Mouse (Mus musculus): ENCODE data around the gene Fam89b. TPM values are rescaled to one million over a fixed set of nuclear protein-coding genes. Genes with fewer than 3 reads are reported as not detected.
"Not testable (repeated sequence)": the region's sequence is repeated elsewhere in the genome, so short reads cannot be mapped to it uniquely, and the experiment has no call there.

The Fam89b gene
- polyA plus RNA-seq, 1 experiment from 2014 or later: 233 TPM

- no peaks in the 10 kb centered on the region for H3K27me3 ChIP-seq (replicated peaks; ENCODE audit: control insufficient read depth, insufficient read depth, low read length)
- peak overlapping the region; percentile 61; the same call in 1 of the 2 replicates for H3K27ac ChIP-seq (ENCODE audit: low read depth, low read length)
- H3K9me3 ChIP-seq (replicated peaks; ENCODE audit: control insufficient read depth, low read length): no peaks in the 10 kb centered on the region
- H3K4me2 ChIP-seq (ENCODE audit: low read length): peak overlapping the region; percentile 100
- H3K4me1 ChIP-seq (ENCODE audit: control insufficient read depth, insufficient read depth, low read length): peaks cover 21% of the 10 kb centered on the region
- DNase-seq (ENCODE audit: low spot score) (no peak), ATAC-seq (no peak)
- H3K36me3 ChIP-seq (ENCODE audit: control insufficient read depth, insufficient read depth, low read length): peaks cover 55% of the 10 kb centered on the region
- peak overlapping the region; percentile 89 for H3K4me3 ChIP-seq (ENCODE audit: low read depth, low read length)
- H3K9ac ChIP-seq (ENCODE audit: low read length): peak overlapping the region; percentile 84
- 77% methylated on average over 15 of the region's 15 CpGs for WGBS
Observed at GRCm38 (mm10) chr19:5690343-5690735, 39.1 kb downstream of the Fam89b start.

GRCm38 (mm10) chr19:5689565-5690342, 39.7 kb downstream of the Fam89b start:
- Histone ChIP-seq H3K4me1 (ENCODE audit: control insufficient read depth, insufficient read depth, low read length) (peaks cover 21% of the 10 kb centered on the region), H3K9ac (ENCODE audit: low read length) (peak overlapping the region; percentile 84), H3K36me3 (ENCODE audit: control insufficient read depth, insufficient read depth, low read length) (peaks cover 55% of the 10 kb centered on the region), H3K27ac (ENCODE audit: low read depth, low read length) (peak overlapping the region; percentile 61), H3K27me3 (replicated peaks; ENCODE audit: control insufficient read depth, insufficient read depth, low read length) (no peaks in the 10 kb centered on the region), H3K4me3 (ENCODE audit: low read depth, low read length) (peak overlapping the region; percentile 89), H3K4me2 (ENCODE audit: low read length) (peak overlapping the region; percentile 100), H3K9me3 (replicated peaks; ENCODE audit: control insufficient read depth, low read length) (no peaks in the 10 kb centered on the region)
- DNase-seq (ENCODE audit: low spot score) (peak; percentile 66), ATAC-seq (peak; percentile 29; the same call in 1 of the 2 replicates)
- 9% methylated on average over 42 of the region's 42 CpGs for WGBS

GRCm38 (mm10) chr19:5689088-5689428, 40.4 kb downstream of the Fam89b start:
- H3K4me3 ChIP-seq (ENCODE audit: low read depth, low read length): peak overlapping the region; percentile 89
- H3K27ac ChIP-seq (ENCODE audit: low read depth, low read length): peak overlapping the region; percentile 61
- DNase-seq (ENCODE audit: low spot score) (no peak), ATAC-seq (no peak)
- no peaks in the 10 kb centered on the region for H3K9me3 ChIP-seq (replicated peaks; ENCODE audit: control insufficient read depth, low read length)
- no peaks in the 10 kb centered on the region for H3K27me3 ChIP-seq (replicated peaks; ENCODE audit: control insufficient read depth, insufficient read depth, low read length)
- peaks cover 60% of the 10 kb centered on the region for H3K36me3 ChIP-seq (ENCODE audit: control insufficient read depth, insufficient read depth, low read length)
- peak overlapping the region; percentile 84 for H3K9ac ChIP-seq (ENCODE audit: low read length)
- peaks cover 21% of the 10 kb centered on the region for H3K4me1 ChIP-seq (ENCODE audit: control insufficient read depth, insufficient read depth, low read length)
- 2% methylated on average over 7 of the region's 7 CpGs for WGBS
- H3K4me2 ChIP-seq (ENCODE audit: low read length): peak overlapping the region; percentile 100

- under 1% methylated on average over 69 of the region's 69 CpGs for WGBS
- no peaks in the 10 kb centered on the region for H3K27me3 ChIP-seq (replicated peaks; ENCODE audit: control insufficient read depth, insufficient read depth, low read length)
Observed at GRCm38 (mm10) chr19:5688200-5689087, 41.0 kb downstream of the Fam89b start, which contains the start of the genes Map3k11 and Pcnx3. Gene Map3k11, plus strand, starts transcription at chr19:5688742. Gene Pcnx3, minus strand, starts transcription at chr19:5688908.

GRCm38 (mm10) chr19:5687738-5688137, 41.7 kb downstream of the Fam89b start:
- peak overlapping the region; percentile 89 for H3K4me3 ChIP-seq (ENCODE audit: low read depth, low read length)
- H3K36me3 ChIP-seq (ENCODE audit: control insufficient read depth, insufficient read depth, low read length): peaks cover 61% of the 10 kb centered on the region
- peak overlapping the region; percentile 87 for H3K9ac ChIP-seq (ENCODE audit: low read length)
- H3K4me2 ChIP-seq (ENCODE audit: low read length): peak overlapping the region; percentile 100
- DNase-seq (ENCODE audit: low spot score) (no peak), ATAC-seq (no peak)
- H3K4me1 ChIP-seq (ENCODE audit: control insufficient read depth, insufficient read depth, low read length): peaks cover 21% of the 10 kb centered on the region
- H3K27me3 ChIP-seq (replicated peaks; ENCODE audit: control insufficient read depth, insufficient read depth, low read length): no peaks in the 10 kb centered on the region
- peak overlapping the region; percentile 68; the same call in 1 of the 2 replicates for H3K27ac ChIP-seq (ENCODE audit: low read depth, low read length)
- H3K9me3 ChIP-seq (replicated peaks; ENCODE audit: control insufficient read depth, low read length): no peaks in the 10 kb centered on the region
- WGBS: 19% methylated on average over 9 of the region's 9 CpGs

More at GRCm38 (mm10) chr19:5688200-5689087, 41.0 kb downstream of the Fam89b start, which contains the start of the genes Map3k11 and Pcnx3:
- Histone ChIP-seq H3K9ac (ENCODE audit: low read length) (peak within 1 kb of the TSS; percentile 87), H3K27ac (ENCODE audit: low read depth, low read length) (peak within 1 kb of the TSS; percentile 78), H3K4me3 (ENCODE audit: low read depth, low read length) (peak within 1 kb of the TSS; percentile 89), H3K9me3 (replicated peaks; ENCODE audit: control insufficient read depth, low read length) (no peaks in the 10 kb centered on the region), H3K4me2 (ENCODE audit: low read length) (peak within 1 kb of the TSS; percentile 100), H3K36me3 (ENCODE audit: control insufficient read depth, insufficient read depth, low read length) (peaks cover 60% of the 10 kb centered on the region), H3K4me1 (ENCODE audit: control insufficient read depth, insufficient read depth, low read length) (peaks cover 21% of the 10 kb centered on the region)
- peak; percentile 99 for DNase-seq (ENCODE audit: low spot score)
- ATAC-seq: peak; percentile 96

GRCm38 (mm10) chr19:5686954-5687353, 42.5 kb downstream of the Fam89b start:
- WGBS: 94% methylated on average over 12 of the region's 12 CpGs
- Histone ChIP-seq H3K36me3 (ENCODE audit: control insufficient read depth, insufficient read depth, low read length) (peaks cover 64% of the 10 kb centered on the region), H3K4me1 (ENCODE audit: control insufficient read depth, insufficient read depth, low read length) (peaks cover 19% of the 10 kb centered on the region), H3K9ac (ENCODE audit: low read length) (0 out of 2 replicates have a peak overlapping the region, but pooled peaks have one; percentile 14)
- ATAC-seq; DNase-seq (ENCODE audit: low spot score); H3K9me3 ChIP-seq (replicated peaks; ENCODE audit: control insufficient read depth, low read length); H3K27me3 ChIP-seq (replicated peaks; ENCODE audit: control insufficient read depth, insufficient read depth, low read length); H3K27ac ChIP-seq (ENCODE audit: low read depth, low read length); H3K4me2 ChIP-seq (ENCODE audit: low read length); H3K4me3 ChIP-seq (ENCODE audit: low read depth, low read length): not testable (repeated sequence)

- Histone ChIP-seq H3K9me3 (replicated peaks; ENCODE audit: control insufficient read depth, low read length) (no peaks in the 10 kb centered on the region), H3K4me3 (ENCODE audit: low read depth, low read length) (no peak overlapping the region), H3K27ac (ENCODE audit: low read depth, low read length) (no peak overlapping the region), H3K4me2 (ENCODE audit: low read length) (no peak overlapping the region), H3K9ac (ENCODE audit: low read length) (no peak overlapping the region), H3K4me1 (ENCODE audit: control insufficient read depth, insufficient read depth, low read length) (peaks cover 19% of the 10 kb centered on the region), H3K27me3 (replicated peaks; ENCODE audit: control insufficient read depth, insufficient read depth, low read length) (no peaks in the 10 kb centered on the region), H3K36me3 (ENCODE audit: control insufficient read depth, insufficient read depth, low read length) (peaks cover 65% of the 10 kb centered on the region)
- 97% methylated on average over 13 of the region's 13 CpGs for WGBS
- no peak for ATAC-seq
- DNase-seq (ENCODE audit: low spot score): no peak
Observed at GRCm38 (mm10) chr19:5686437-5686836, 43.0 kb downstream of the Fam89b start.

GRCm38 (mm10) chr19:5685861-5686260, 43.6 kb downstream of the Fam89b start:
- Histone ChIP-seq H3K4me3 (ENCODE audit: low read depth, low read length) (no peak overlapping the region), H3K4me1 (ENCODE audit: control insufficient read depth, insufficient read depth, low read length) (peaks cover 16% of the 10 kb centered on the region), H3K4me2 (ENCODE audit: low read length) (no peak overlapping the region), H3K27ac (ENCODE audit: low read depth, low read length) (no peak overlapping the region), H3K27me3 (replicated peaks; ENCODE audit: control insufficient read depth, insufficient read depth, low read length) (no peaks in the 10 kb centered on the region), H3K36me3 (ENCODE audit: control insufficient read depth, insufficient read depth, low read length) (peaks cover 65% of the 10 kb centered on the region), H3K9ac (ENCODE audit: low read length) (no peak overlapping the region), H3K9me3 (replicated peaks; ENCODE audit: control insufficient read depth, low read length) (no peaks in the 10 kb centered on the region)
- DNase-seq (ENCODE audit: low spot score): no peak
- ATAC-seq: no peak
- 94% methylated on average over 11 of the region's 11 CpGs for WGBS
